Mouse (Mus musculus): Measurements from ENCODE around the gene Zfp160. TPM values are rescaled to one million over a fixed set of nuclear protein-coding genes. Genes with fewer than 3 reads are reported as not detected.

Gene Zfp160
- polyA plus RNA-seq (2014; fragmentation: Nextera tagmentation; extraction: Ambion mirVana): 22.4 and 24.5 TPM in 2 replicates

- Histone ChIP-seq H3K27ac (replicated peaks; ENCODE audit: low read depth, low read length) (peak within 1 kb of the TSS; percentile 90), H3K4me3 (replicated peaks; ENCODE audit: low read depth, low read length) (peak within 1 kb of the TSS; percentile 84), H3K9me3 (ENCODE audit: control insufficient read depth, low read length) (no peaks in the 10 kb centered on the region), H3K36me3 (ENCODE audit: control insufficient read depth, insufficient read depth, low read length) (peaks cover 15% of the 10 kb centered on the region), H3K4me2 (ENCODE audit: low read length) (peak within 1 kb of the TSS; percentile 86), H3K27me3 (ENCODE audit: control insufficient read depth, insufficient read depth, low read length) (no peaks in the 10 kb centered on the region), H3K9ac (replicated peaks; ENCODE audit: low read length) (peak within 1 kb of the TSS; percentile 89), H3K4me1 (ENCODE audit: control insufficient read depth, insufficient read depth, low read length) (peaks cover 14% of the 10 kb centered on the region)
- peak; percentile 97 for ATAC-seq (ENCODE audit: low FRiP score, low TSS enrichment)
- peak; percentile 96 for DNase-seq
- 6% methylated on average over 36 of the region's 36 CpGs for whole genome bisulfite sequencing
Measured at GRCm38 (mm10) chr17:21008382-21009331, at the start of gene Zfp160. Zfp160 (plus strand) TSS chr17:21008903.

GRCm38 (mm10) chr17:20960386-20960785 lies 48.3 kb upstream of the Zfp160 start:
- Histone ChIP-seq H3K4me2 (ENCODE audit: low read length) (no peak overlapping the region), H3K36me3 (ENCODE audit: control insufficient read depth, insufficient read depth, low read length) (peaks cover 100% of the 10 kb centered on the region), H3K9me3 (ENCODE audit: control insufficient read depth, low read length) (no peaks in the 10 kb centered on the region), H3K27ac (replicated peaks; ENCODE audit: low read depth, low read length) (no peak overlapping the region), H3K4me1 (ENCODE audit: control insufficient read depth, insufficient read depth, low read length) (no peaks in the 10 kb centered on the region), H3K9ac (replicated peaks; ENCODE audit: low read length) (no peak overlapping the region), H3K4me3 (replicated peaks; ENCODE audit: low read depth, low read length) (no peak overlapping the region), H3K27me3 (ENCODE audit: control insufficient read depth, insufficient read depth, low read length) (no peaks in the 10 kb centered on the region)
- WGBS: 95% methylated on average over 5 of the region's 5 CpGs
- ATAC-seq (ENCODE audit: low FRiP score, low TSS enrichment): no peak
- no peak for DNase-seq

GRCm38 (mm10) chr17:20965421-20965820 lies 43.3 kb upstream of the Zfp160 start:
- H3K4me3 ChIP-seq (replicated peaks; ENCODE audit: low read depth, low read length): no peak overlapping the region
- peaks cover 95% of the 10 kb centered on the region for H3K36me3 ChIP-seq (ENCODE audit: control insufficient read depth, insufficient read depth, low read length)
- DNase-seq (no peak), ATAC-seq (ENCODE audit: low FRiP score, low TSS enrichment) (no peak)
- H3K27me3 ChIP-seq (ENCODE audit: control insufficient read depth, insufficient read depth, low read length): no peaks in the 10 kb centered on the region
- no peak overlapping the region for H3K9ac ChIP-seq (replicated peaks; ENCODE audit: low read length)
- no peaks in the 10 kb centered on the region for H3K9me3 ChIP-seq (ENCODE audit: control insufficient read depth, low read length)
- H3K4me1 ChIP-seq (ENCODE audit: control insufficient read depth, insufficient read depth, low read length): no peaks in the 10 kb centered on the region
- no peak overlapping the region for H3K27ac ChIP-seq (replicated peaks; ENCODE audit: low read depth, low read length)
- 92% methylated on average over 4 of the region's 4 CpGs for WGBS
- H3K4me2 ChIP-seq (ENCODE audit: low read length): no peak overlapping the region

- Histone ChIP-seq H3K9ac (replicated peaks; ENCODE audit: low read length) (no peak overlapping the region), H3K4me1 (ENCODE audit: control insufficient read depth, insufficient read depth, low read length) (no peaks in the 10 kb centered on the region), H3K4me3 (replicated peaks; ENCODE audit: low read depth, low read length) (no peak overlapping the region), H3K9me3 (ENCODE audit: control insufficient read depth, low read length) (no peaks in the 10 kb centered on the region), H3K36me3 (ENCODE audit: control insufficient read depth, insufficient read depth, low read length) (peaks cover 83% of the 10 kb centered on the region), H3K27ac (replicated peaks; ENCODE audit: low read depth, low read length) (no peak overlapping the region), H3K27me3 (ENCODE audit: control insufficient read depth, insufficient read depth, low read length) (no peaks in the 10 kb centered on the region), H3K4me2 (ENCODE audit: low read length) (no peak overlapping the region)
- ATAC-seq (ENCODE audit: low FRiP score, low TSS enrichment) (no peak), DNase-seq (no peak)
Measured at GRCm38 (mm10) chr17:20966681-20967080, 42.0 kb upstream of the Zfp160 start.

- Histone ChIP-seq H3K36me3 (ENCODE audit: control insufficient read depth, insufficient read depth, low read length) (no peaks in the 10 kb centered on the region), H3K9me3 (ENCODE audit: control insufficient read depth, low read length) (no peaks in the 10 kb centered on the region), H3K4me1 (ENCODE audit: control insufficient read depth, insufficient read depth, low read length) (no peaks in the 10 kb centered on the region), H3K4me3 (replicated peaks; ENCODE audit: low read depth, low read length) (no peak overlapping the region), H3K27me3 (ENCODE audit: control insufficient read depth, insufficient read depth, low read length) (no peaks in the 10 kb centered on the region), H3K4me2 (ENCODE audit: low read length) (no peak overlapping the region), H3K9ac (replicated peaks; ENCODE audit: low read length) (no peak overlapping the region), H3K27ac (replicated peaks; ENCODE audit: low read depth, low read length) (no peak overlapping the region)
- WGBS: 83% methylated on average over 2 of the region's 2 CpGs
- DNase-seq: no peak
- no peak for ATAC-seq (ENCODE audit: low FRiP score, low TSS enrichment)
Measured at GRCm38 (mm10) chr17:20993716-20994115, 15.0 kb upstream of the Zfp160 start.

GRCm38 (mm10) chr17:20996364-20996763 lies 12.3 kb upstream of the Zfp160 start, which contains the start of gene Vmn1r233:
Vmn1r233 (minus strand) TSS chr17:20996464.
- no peaks in the 10 kb centered on the region for H3K9me3 ChIP-seq (ENCODE audit: control insufficient read depth, low read length)
- DNase-seq (no peak), ATAC-seq (ENCODE audit: low FRiP score, low TSS enrichment) (no peak)

GRCm38 (mm10) chr17:21009726-21010125 lies 1.0 kb downstream of the Zfp160 start:
- Histone ChIP-seq H3K27ac (replicated peaks; ENCODE audit: low read depth, low read length) (peak overlapping the region; percentile 90; the same call in 1 of the 2 replicates), H3K4me3 (replicated peaks; ENCODE audit: low read depth, low read length) (peak overlapping the region; percentile 84), H3K4me1 (ENCODE audit: control insufficient read depth, insufficient read depth, low read length) (peaks cover 14% of the 10 kb centered on the region), H3K9ac (replicated peaks; ENCODE audit: low read length) (peak overlapping the region; percentile 89), H3K4me2 (ENCODE audit: low read length) (peak overlapping the region; percentile 86), H3K9me3 (ENCODE audit: control insufficient read depth, low read length) (no peaks in the 10 kb centered on the region), H3K27me3 (ENCODE audit: control insufficient read depth, insufficient read depth, low read length) (no peaks in the 10 kb centered on the region), H3K36me3 (ENCODE audit: control insufficient read depth, insufficient read depth, low read length) (peaks cover 15% of the 10 kb centered on the region)
- ATAC-seq (ENCODE audit: low FRiP score, low TSS enrichment) (no peak), DNase-seq (no peak)
- 33% methylated on average over 1 of the region's 1 CpGs for WGBS

More at GRCm38 (mm10) chr17:20996364-20996763, 12.3 kb upstream of the Zfp160 start, which contains the start of gene Vmn1r233:
- Histone ChIP-seq H3K27ac (replicated peaks; ENCODE audit: low read depth, low read length) (no peak within 1 kb of the TSS), H3K27me3 (ENCODE audit: control insufficient read depth, insufficient read depth, low read length) (no peaks in the 10 kb centered on the region), H3K4me1 (ENCODE audit: control insufficient read depth, insufficient read depth, low read length) (no peaks in the 10 kb centered on the region), H3K9ac (replicated peaks; ENCODE audit: low read length) (no peak within 1 kb of the TSS), H3K4me3 (replicated peaks; ENCODE audit: low read depth, low read length) (no peak within 1 kb of the TSS), H3K4me2 (ENCODE audit: low read length) (no peak within 1 kb of the TSS), H3K36me3 (ENCODE audit: control insufficient read depth, insufficient read depth, low read length) (no peaks in the 10 kb centered on the region)

- no peak overlapping the region for H3K27ac ChIP-seq (replicated peaks; ENCODE audit: low read depth, low read length)
- no peak overlapping the region for H3K9ac ChIP-seq (replicated peaks; ENCODE audit: low read length)
- H3K4me1 ChIP-seq (ENCODE audit: control insufficient read depth, insufficient read depth, low read length): no peaks in the 10 kb centered on the region
- H3K4me2 ChIP-seq (ENCODE audit: low read length): no peak overlapping the region
- DNase-seq (no peak), ATAC-seq (ENCODE audit: low FRiP score, low TSS enrichment) (no peak)
- peaks cover 71% of the 10 kb centered on the region for H3K36me3 ChIP-seq (ENCODE audit: control insufficient read depth, insufficient read depth, low read length)
- H3K27me3 ChIP-seq (ENCODE audit: control insufficient read depth, insufficient read depth, low read length): no peaks in the 10 kb centered on the region
- H3K4me3 ChIP-seq (replicated peaks; ENCODE audit: low read depth, low read length): no peak overlapping the region
- no peaks in the 10 kb centered on the region for H3K9me3 ChIP-seq (ENCODE audit: control insufficient read depth, low read length)
- 88% methylated on average over 1 of the region's 1 CpGs for WGBS
Measured at GRCm38 (mm10) chr17:21018410-21019080, 9.8 kb downstream of the Zfp160 start.

Data from midbrain, embryonic 14.5 days (tissue).